Mouse (Mus musculus) erythroblast, embryonic 14.5 days (primary cell): ENCODE results near the gene Trip4.

Experiments
- GATA1 ChIP-seq: IDR thresholded peaks from 2 replicates; pipeline ENCODE4 v1.6.1; 2012; ENCODE audit warnings: low read length, inconsistent platforms, mixed read lengths
- TAL1 ChIP-seq: IDR thresholded peaks from 3 replicates; pipeline ENCODE4 v1.6.1; 2012; ENCODE audit warnings: low read length, inconsistent platforms, mixed read lengths

- TF ChIP-seq GATA1 (no peak), TAL1 (no peak)
These were observed 122.7 kb downstream of the Trip4 start for GRCm38 (mm10) chr9:65785772-65786368.
